Mouse (Mus musculus) erythroid progenitor cell, adult 5-6 weeks (primary cell): ENCODE measurements around the gene Mylk. TPM values are rescaled to one million over a fixed set of nuclear protein-coding genes. Genes with fewer than 3 reads are reported as not detected.

Source experiments
- ATAC-seq: replicated peaks from 2 replicates; pipeline ENCODE4 v1.8.0; 2016; ENCODE audit warnings: moderate number of reproducible peaks, mild to moderate bottlenecking, moderate TSS enrichment, inconsistent platforms; ENCODE audit not compliant: poor library complexity, low FRiP score, severe bottlenecking
- total RNA-seq, 2 experiments: library from RNA; stranded (forward) in 1 of 2; stranded (reverse) in 1 of 2; fragments of 150-400 nt in 1 of 2; fragments of 186-747, 209-891 nt in 1 of 2; gene quantifications; 2 replicates each; pipeline versions ENCODE4 v1.2.3 to v1.2.4; 2015 to 2017; ENCODE audit warnings: low replicate concordance in 2 of 2

The Mylk gene
- total RNA-seq, 2 experiments from 2014 or later: 1.7 to 2.1 TPM

- ATAC-seq: no peak
Observed at GRCm38 (mm10) chr16:34899071-34899808, 154.2 kb downstream of the Mylk start.

GRCm38 (mm10) chr16:34899997-34900396, 155.0 kb downstream of the Mylk start:
- ATAC-seq: no peak

- no peak for ATAC-seq
Observed at GRCm38 (mm10) chr16:34900471-34900870, 155.5 kb downstream of the Mylk start.

GRCm38 (mm10) chr16:34901031-34901430, 156.0 kb downstream of the Mylk start:
- ATAC-seq: no peak

GRCm38 (mm10) chr16:34901611-34902293, 156.7 kb downstream of the Mylk start:
- no peak for ATAC-seq

- ATAC-seq: no peak
Observed at GRCm38 (mm10) chr16:34902294-34902680, 157.3 kb downstream of the Mylk start.

GRCm38 (mm10) chr16:34902761-34903160, 157.8 kb downstream of the Mylk start:
- no peak for ATAC-seq

GRCm38 (mm10) chr16:34904876-34905275, 159.9 kb downstream of the Mylk start:
- ATAC-seq: no peak

GRCm38 (mm10) chr16:34909437-34909836, 164.4 kb downstream of the Mylk start:
- ATAC-seq: no peak

- no peak for ATAC-seq
Observed at GRCm38 (mm10) chr16:34917373-34917900, 172.4 kb downstream of the Mylk start.

GRCm38 (mm10) chr16:34920182-34920581, 175.2 kb downstream of the Mylk start:
- no peak for ATAC-seq

GRCm38 (mm10) chr16:34920868-34921267, 175.9 kb downstream of the Mylk start:
- no peak for ATAC-seq

- ATAC-seq: no peak
Observed at GRCm38 (mm10) chr16:34921319-34921718, 176.3 kb downstream of the Mylk start.

GRCm38 (mm10) chr16:34923630-34924029, 178.6 kb downstream of the Mylk start:
- no peak for ATAC-seq

GRCm38 (mm10) chr16:34924324-34924723, 179.3 kb downstream of the Mylk start:
- ATAC-seq: no peak

- no peak for ATAC-seq
Observed at GRCm38 (mm10) chr16:34924937-34925618, 180.1 kb downstream of the Mylk start.

GRCm38 (mm10) chr16:34926531-34927435, 181.8 kb downstream of the Mylk start:
- ATAC-seq: no peak

GRCm38 (mm10) chr16:34929686-34930085, 184.7 kb downstream of the Mylk start:
- ATAC-seq: no peak

GRCm38 (mm10) chr16:34930110-34930509, 185.1 kb downstream of the Mylk start:
- ATAC-seq: no peak

GRCm38 (mm10) chr16:34931306-34931705, 186.3 kb downstream of the Mylk start:
- ATAC-seq: no peak
